Mouse (Mus musculus) layer of hippocampus, postnatal 25 days (tissue): ENCODE measurements around the gene Padi2. TPM values are rescaled to one million over a fixed set of nuclear protein-coding genes. Genes with fewer than 3 reads are reported as not detected.
A peak's percentile ranks its signal among the peaks of the same experiment; 100 is the strongest.

Experiments
- DNase-seq, 2 experiments: peaks; one replicate each; pipeline ENCODE4 v3.0.0; 2022; ENCODE audit warnings: mixed read lengths in 2 of 2, low spot score in 1 of 2; ENCODE audit errors: extremely low spot score in 1 of 2
- total RNA-seq, 2 experiments: library from RNA; stranded (reverse); gene quantifications; 2 replicates each; pipeline ENCODE4 v1.2.3; 2021

Gene Padi2
- total RNA-seq, 2 experiments from 2014 or later: 21.2 to 22.2 TPM

DNA sequence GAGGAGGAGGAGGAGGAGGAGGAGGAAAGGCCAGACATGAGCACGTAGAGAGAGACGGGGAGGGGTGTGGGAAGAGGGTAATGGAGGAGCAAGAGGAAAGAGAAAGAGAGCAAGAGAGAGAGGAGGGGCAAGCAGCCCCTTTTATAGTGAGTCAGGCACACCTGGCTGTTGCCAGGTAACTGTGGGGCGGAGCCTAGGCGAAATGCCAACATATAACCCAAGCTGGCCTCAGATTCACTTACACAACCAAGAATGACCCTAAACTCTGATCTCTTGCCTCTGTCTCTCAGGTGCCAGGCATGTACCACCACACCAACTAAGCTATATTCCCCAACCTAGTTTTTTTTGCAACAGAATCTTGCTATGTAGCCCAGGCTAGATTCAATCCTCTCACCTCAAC lies 76.7 kb downstream of the Padi2 start:
- no peak for DNase-seq

DNA sequence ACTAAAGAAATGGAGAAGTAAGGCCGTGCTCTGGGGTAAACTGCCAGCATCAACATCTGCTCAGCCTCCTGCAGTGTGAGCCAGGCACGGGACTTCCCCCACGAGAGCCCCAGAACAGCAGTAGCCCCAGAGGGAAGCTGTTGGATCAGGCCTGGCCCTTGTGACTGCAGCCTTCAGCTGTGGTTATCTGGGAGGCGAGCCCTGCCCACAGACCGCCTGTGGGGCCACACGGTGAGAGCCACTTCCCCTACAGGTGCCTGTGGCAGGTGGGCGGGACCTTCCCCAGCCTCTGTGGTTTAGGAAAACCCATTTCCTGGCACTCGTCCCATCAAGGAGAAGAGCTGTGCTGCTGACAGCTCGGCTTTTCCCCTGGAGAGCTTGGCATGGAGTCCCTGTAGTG lies 77.3 kb downstream of the Padi2 start:
- DNase-seq: no peak

DNA sequence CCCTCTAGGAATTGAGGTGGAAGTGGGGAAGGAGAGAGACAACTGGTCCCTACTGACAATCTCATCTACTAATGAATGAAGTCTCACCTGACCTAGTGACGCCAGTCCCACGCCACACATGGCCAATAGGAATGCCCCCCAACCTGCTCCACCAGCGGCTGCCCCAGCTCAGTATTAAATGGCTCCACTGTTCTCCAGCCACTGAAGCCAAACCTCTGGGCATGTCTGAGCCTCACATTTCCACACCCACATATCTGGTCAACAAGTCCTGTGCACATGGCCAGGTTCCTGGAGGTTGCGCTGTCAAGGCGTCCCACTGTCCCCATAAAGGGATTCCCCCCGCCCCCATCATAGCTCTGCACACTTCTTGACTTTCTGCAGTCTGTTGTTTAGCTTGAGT lies 78.4 kb downstream of the Padi2 start:
- DNase-seq: no peak

DNA sequence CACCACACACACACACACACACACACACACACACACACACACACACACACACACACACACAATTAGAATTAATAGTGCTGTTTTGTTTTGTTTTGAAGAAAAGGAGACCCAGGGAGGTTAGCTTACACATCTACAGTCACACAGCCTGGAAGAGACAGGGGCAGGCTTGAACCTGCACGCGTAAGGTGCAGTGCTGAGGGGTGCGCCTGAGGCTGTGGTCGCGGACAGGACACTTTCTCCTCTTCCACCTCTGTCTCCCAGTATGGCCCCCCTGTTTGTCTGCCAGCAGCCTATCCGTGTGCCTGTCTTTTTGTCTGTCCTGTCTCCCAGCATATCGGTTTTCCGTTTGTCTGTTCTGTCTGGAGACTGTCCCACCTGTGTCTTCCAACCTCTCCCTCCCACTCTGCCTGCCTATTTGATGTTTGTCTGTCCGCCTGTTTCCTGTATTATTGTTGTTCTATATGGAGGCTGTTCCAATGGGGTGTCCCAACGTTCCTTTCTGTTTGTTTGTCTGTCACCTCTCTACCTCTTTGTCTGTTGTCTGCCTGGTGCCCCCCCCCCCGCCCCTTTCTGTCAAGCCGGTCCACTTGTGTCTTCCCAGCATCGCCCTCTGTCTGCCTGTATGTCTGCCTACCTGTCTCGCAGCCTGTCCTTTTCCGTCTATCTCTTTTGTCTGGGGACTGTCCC lies 80.0 kb downstream of the Padi2 start:
- no peak for DNase-seq

DNA sequence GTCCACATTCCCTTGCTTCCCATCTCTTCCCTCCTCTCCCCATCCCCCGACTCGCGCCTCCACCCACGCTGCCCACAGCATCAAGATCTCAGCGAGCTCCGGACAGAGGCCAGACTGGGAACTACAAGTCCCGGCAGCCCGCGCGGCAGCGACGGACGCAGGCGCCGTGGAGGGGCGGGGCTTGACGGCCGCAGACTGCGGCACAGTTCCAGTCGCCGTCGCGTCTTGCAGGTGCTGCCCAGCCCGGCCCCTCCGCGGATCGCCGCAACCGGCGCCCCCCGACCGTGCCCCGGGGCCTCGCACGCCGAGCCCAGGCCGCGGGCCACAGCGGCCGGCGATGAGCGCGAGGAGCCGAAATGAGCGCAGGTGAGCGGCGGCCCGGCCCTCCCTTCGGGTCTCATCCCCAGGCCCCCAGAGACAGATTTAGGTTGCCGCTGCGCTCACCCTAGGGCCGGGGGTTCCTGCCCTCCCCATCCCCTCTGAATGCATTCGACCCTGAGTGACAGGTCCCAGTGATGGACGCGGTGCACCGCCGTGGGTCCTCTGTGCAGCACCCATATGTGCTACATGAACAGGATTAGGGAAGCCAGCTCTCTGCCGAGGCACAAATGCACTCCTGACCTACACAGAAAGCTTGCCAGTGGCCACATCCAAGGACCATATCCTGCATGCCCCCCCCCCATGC lies 80.7 kb downstream of the Padi2 start, which contains the start of gene Atp13a2:
Gene Atp13a2, plus strand, starts transcription at position 163 of the 685 bp plus-strand sequence.
- peak; percentile 88 to 90 for DNase-seq

DNA sequence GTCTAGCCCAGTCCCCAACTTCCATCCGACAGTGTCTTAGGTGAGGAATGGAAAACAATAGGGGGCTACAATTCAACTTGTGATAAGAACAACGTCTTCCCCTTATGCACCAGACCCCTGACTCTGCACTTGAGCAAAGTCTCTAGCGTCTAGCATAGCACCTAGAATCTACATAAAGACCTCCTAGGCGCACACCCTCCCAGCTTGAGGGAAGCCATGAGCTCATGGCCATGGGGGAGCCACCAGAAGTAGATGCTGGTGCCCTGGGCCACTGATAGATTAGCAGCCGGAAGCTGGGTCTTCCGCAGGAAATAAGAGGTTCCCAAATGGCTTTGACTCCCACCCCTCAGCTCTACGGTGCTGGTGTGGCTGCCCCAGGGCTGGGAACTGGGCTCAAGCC lies 81.3 kb downstream of the Padi2 start:
- no peak for DNase-seq

DNA sequence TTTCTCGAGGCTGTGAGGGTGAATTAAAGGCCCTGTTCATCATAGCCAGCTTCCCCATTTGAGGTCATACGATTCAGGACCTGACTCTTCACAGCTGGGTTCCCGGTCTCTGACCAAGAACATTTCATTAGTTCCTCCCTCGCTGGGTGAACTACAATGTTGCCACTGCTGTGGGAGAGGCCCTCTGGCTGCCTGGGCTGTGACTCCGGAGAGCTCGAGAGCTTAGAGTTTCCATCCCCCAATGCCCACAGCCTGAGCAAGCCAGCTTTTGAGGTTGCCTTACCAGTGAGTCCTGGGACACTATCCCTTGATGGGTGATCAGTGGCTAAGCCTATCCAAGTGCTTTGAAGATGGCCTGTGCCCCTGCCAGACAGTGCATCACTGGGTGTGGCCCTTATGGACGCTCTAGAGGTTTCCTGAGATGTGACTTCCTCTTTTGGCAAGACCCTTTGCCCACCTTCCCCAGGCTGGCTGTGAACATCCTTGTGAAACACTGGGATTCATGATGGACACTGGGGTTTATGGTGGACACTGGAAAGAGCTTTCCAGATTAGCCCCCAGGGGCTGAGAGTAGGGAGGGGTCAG lies 82.7 kb downstream of the Padi2 start:
- no peak for DNase-seq

DNA sequence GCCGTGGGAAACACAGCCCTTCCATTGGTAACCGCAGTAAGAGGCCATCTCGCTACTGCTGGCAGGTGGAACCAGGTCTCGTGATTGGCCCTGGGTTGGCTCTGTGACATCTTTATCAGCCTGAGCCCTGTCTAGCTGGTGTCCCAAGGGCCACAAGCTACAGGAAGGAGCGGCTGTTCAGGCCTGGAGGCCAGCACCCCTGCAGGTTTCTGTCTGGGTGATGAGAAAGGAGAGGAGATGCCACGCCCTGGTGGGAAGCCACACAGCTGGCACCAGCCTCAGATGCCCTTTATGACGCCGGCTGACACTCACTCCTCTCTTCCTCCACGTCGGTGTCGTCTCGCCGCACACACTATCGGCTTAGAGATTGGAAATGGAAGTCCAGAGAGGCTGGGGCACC lies 83.3 kb downstream of the Padi2 start:
- no peak for DNase-seq

DNA sequence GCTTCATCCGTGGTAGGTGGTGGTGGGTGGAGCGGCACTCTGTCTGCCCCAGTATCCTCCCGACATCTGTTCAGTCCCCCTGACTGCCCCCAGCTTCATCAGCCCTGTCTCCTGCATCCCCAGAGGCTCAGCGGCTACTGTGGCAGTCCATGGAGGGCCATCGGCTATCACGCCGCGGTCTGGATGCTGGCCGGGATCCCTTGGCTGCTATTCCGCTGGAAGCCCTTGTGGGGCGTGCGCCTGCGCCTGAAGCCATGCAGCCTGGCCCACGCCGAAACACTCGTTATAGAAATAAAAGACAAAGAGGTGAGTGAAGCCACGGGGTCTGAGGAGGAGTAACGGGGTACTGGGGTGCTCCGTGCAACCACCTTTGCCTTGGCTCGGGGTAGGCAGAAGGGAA lies 86.1 kb downstream of the Padi2 start:
- DNase-seq: no peak

DNA sequence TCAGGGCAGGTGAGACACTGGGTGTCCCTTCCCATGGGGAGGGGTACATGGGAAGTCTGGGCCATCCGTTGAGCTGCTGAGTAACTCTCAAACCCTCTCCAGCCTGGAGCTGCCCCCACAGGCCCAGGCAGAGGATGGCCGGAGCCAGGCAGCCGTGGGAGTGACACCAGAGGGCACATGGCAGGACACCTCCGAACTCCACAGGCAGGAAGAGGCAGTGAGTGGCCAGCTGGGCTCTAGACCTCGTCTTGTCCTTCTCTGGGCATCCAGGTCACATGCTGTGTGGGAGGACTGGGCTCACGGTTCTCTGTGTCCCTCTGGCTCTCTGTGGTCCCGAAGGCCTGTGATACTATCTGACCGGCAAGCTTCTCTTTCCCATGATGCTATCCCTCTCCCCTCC lies 87.7 kb downstream of the Padi2 start:
- DNase-seq: no peak

DNA sequence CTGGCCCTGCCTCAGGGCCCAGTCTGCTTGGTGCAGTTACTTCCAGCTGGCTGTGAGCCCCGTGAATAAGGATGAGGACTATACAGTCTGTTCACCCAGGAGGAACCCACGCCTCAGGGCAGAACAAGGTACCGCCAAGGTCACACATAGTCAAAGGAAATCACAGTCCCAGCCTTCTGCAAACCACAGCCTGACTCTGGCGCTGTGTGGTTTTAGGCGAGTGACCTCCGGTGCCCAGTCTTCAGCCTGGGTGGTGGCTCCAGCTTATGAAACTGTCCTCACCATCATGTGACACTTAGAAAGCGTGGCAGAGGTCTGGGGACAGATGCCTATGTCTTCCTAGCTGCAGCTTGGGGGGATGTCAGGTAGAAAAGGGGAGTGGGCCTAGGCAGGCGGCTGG lies 89.7 kb downstream of the Padi2 start:
- no peak for DNase-seq

DNA sequence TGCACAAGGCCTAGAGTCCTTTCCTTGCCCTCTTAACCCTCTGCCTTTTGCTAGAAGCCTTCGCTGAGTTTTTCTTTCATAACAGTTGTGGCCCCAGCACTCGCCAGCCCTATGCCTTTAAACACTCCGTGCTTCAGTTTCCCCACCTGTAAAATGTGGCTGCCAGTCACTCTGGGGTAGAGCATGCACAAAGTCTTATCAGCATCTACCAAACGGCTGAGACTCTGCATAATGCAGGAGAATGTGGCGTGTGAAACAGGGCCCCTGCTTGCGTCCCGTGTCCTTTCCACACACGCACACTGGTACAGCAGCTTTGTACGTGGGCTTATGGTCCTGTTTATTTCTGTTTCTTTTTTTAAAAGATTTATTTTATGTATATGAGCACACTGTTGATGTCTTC lies 90.7 kb downstream of the Padi2 start:
- no peak for DNase-seq

Other genes starting within 250 kb of the Padi2 start
- 10 to 100 TPM; 43.4 to 46.6 TPM for gene Arhgef10l, start 240.3 kb upstream of the Padi2 start, total RNA-seq
- 10 to 100 TPM; 87.9 to 88.8 TPM for gene Rcc2, start 205.8 kb upstream of the Padi2 start, total RNA-seq
- not detected for gene Padi6, start 163.7 kb upstream of the Padi2 start, total RNA-seq
- not detected for gene Padi4, start 132.1 kb upstream of the Padi2 start, total RNA-seq
- gene Padi3, start 95.7 kb upstream of the Padi2 start, total RNA-seq: not detected
- not detected for gene Padi1, start 60.6 kb upstream of the Padi2 start, total RNA-seq
- 100 to 1,000 TPM; 182 to 190 TPM for gene Sdhb, start 54.9 kb downstream of the Padi2 start, total RNA-seq
- gene Atp13a2, start 80.5 kb downstream of the Padi2 start, total RNA-seq: 100 to 1,000 TPM; 168 to 172 TPM
- gene Mfap2, start 104.1 kb downstream of the Padi2 start, total RNA-seq: 1 to 10 TPM; 5.2 to 5.7 TPM
- 10 to 100 TPM; 46.3 to 73.9 TPM for gene Crocc, start 154.2 kb downstream of the Padi2 start, total RNA-seq
- 10 to 100 TPM; 41.2 to 46.5 TPM for gene Necap2, start 172.0 kb downstream of the Padi2 start, total RNA-seq
- under 1 TPM; 0.17 to 0.21 TPM for gene Spata21, start 182.0 kb downstream of the Padi2 start, total RNA-seq
- gene Szrd1, start 233.4 kb downstream of the Padi2 start, total RNA-seq: 10 to 100 TPM; 51.7 to 58.6 TPM
- 10 to 100 TPM; 25.2 to 25.8 TPM for gene Fbxo42, start 241.6 kb downstream of the Padi2 start, total RNA-seq